Mouse (Mus musculus) cerebellum, postnatal 25 days (tissue): ENCODE data around the gene Tmpo.

Experiments
- DNase-seq, 2 experiments: peaks; one replicate each; pipeline ENCODE4 v3.0.0; 2021; ENCODE audit warnings: mixed read lengths in 2 of 2

Gene Tmpo

DNA sequence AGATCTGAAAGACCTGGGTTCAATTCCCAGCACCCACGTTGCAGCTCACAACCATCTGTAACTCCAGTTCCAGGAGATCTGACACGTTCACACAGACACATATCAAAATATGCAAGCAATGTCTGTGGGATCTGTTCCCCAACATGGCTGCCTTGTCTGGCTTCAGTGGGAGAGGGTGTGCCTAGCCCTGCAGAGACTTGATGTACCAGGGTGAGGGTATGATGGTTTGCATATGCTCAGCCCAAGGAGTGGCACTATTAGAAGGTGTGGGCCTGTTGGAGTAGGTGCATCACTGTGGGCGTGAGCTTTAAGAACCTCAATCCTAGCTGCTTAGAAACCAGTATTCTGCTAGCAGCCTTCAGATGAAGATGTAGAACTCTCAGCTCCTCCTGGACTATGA lies 75.1 kb downstream of the Tmpo start:
- no peak for DNase-seq

- DNase-seq, result no peak
Measured at GRCm38 (mm10) chr10:91102799-91103590, 78.1 kb downstream of the Tmpo start.

DNA sequence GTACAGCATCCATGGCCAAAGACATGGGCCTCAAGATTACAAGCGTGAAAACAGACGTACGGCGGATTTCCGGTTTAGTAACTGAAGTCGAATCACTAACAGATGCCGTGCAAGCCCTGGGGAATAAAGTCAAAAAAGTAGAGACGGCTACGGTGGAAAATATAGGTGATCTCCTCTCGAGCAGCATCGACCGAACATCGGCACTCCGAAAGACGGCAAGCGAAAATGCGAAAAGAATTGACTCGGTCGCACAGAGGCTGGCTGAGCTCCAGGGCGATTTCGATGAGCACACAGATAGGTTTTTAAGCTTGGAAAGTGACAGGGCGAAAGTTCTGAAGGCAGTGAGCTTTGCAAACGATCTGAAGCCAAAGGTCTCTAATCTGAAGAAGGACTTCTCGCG lies 79.2 kb downstream of the Tmpo start:
- DNase-seq, result no peak

DNA sequence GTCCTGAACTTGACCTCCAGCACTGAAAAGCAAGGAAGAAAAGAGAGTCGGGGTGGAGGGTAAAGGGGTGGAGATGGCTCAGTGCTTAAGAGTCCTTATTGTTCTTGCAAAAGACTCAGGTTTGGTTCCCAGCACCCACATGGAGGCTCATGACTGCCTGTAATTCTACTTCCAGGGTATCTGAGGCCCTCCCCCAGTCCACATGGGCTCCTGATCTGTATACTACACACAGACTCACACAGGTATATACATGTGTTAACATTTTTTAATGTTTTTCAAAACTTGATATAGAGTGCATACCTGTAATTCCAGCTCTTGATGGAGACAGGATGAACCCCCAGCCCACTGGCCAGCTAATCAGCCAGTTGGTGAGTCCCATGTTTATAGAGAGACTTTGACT lies 81.0 kb downstream of the Tmpo start:
- no peak for DNase-seq

DNA sequence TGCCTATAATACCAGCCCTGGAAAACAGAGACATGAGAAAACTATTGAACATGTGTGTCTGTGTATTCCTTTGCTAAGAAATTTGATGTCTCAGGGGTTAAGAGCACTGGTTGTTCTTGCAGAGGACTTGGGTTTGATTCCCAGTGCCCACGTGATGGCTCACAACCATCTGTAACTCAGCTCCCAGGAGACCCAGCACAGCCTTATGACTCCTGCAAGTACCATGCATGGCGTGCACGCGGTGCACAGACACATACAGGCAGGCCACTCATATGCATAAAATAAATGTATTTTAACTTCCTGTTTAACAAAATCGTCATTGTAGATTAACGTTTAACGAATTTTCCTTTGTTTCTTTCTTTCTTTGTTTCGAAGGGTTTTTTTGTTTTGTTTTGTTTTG lies 83.1 kb downstream of the Tmpo start:
- DNase-seq, result no peak
